Mouse (Mus musculus) brain, embryonic 14.5 days (tissue): ENCODE results near the gene Atp1a1.

Experiments used
- CTCF ChIP-seq: fragments of 200-500 bp; IDR thresholded peaks from 2 replicates; pipeline ENCODE4 v1.5.1; 2012; ENCODE audit warnings: inconsistent platforms, mild to moderate bottlenecking, moderate library complexity, borderline replicate concordance; ENCODE audit not compliant: insufficient read depth, insufficient read length; ENCODE audit errors: extremely low read depth
- POLR2A ChIP-seq: fragments of 200-500 bp; IDR thresholded peaks from 2 replicates; pipeline ENCODE4 v1.6.1; 2012; ENCODE audit warnings: mild to moderate bottlenecking, inconsistent platforms, borderline replicate concordance; ENCODE audit not compliant: poor library complexity, insufficient read depth, insufficient read length, severe bottlenecking; ENCODE audit errors: extremely low read depth

GRCm38 (mm10) chr3:101528157-101528899 lies 76.2 kb downstream of the Atp1a1 start:
- TF ChIP-seq CTCF (no peak), POLR2A (no peak)
